Mouse (Mus musculus) kidney, postnatal 14 days (tissue): ENCODE data around the gene Xiap.
"Not testable (repeated sequence)": the region's sequence is repeated elsewhere in the genome, so short reads cannot be mapped to it uniquely, and the experiment has no call there.

ENCODE experiments used
- DNase-seq: peaks from one replicate; pipeline ENCODE4 v3.0.0; 2022; ENCODE audit warnings: mixed read lengths

The Xiap gene

DNA sequence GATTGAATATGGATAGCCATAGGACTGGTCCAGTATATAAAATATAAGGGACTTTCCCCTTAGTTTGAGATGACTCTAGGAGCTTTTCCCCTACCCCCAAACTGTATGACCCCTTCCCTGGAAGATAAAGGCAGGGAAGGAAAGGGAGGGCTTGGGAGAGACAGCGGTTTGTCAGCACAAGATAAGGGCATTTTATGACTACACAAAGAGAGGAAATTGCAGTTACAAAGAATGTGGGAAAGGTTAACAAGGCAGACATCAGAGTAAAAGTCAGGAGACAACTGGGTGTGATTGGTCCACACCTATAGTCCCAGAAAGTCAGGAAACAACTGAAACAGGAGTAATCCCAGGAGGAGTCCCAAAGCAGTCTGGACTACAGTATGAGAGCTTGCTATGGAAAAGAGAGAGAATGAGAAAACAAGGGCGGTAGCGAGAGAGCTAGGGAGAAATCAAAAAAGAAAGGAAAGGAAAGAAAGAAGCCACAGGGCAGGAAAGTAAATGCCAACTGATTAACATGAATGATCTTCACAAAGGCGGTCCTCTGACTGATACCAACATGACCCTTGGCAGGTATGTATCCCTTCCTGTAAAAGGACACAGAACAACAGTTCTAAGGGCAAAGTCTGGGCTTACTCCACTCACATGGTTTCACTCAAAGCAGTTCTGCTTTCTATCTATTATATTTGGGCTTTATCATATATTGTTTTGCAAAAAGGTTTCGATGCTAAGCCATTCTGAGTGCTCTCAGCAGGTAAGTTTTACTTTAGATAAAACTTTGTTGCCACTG, at the start of gene Xiap:
TSS of gene Xiap (plus strand) at position 398 of the 787 bp plus-strand sequence.
- DNase-seq = no peak

DNA sequence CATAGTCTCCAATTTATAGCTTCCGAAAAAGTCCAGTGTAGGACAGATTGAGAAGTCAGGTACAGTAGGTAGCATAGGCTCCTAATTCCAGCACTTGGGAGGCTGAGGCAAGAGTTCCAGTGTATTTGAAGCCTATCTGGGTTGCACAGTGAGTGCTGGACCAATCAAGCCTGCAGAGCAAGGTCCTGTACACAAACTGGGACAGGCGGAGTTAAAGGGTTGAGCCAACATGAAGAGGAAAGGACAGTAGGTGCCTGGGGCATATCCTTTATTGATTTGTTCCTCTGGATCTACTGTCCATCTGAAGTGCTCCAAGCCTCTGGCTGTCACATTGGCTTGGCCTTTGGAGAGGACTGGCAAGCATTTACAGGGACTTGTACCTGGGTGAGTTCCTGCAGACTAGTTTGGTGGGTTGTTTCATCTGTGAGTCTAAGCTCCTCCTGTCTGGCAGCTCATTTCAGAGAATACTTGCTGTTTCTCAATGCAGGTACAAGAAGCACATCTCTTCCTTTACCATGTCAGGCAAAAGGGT, 46.7 kb upstream of the Xiap start:
- DNase-seq = no peak

DNA sequence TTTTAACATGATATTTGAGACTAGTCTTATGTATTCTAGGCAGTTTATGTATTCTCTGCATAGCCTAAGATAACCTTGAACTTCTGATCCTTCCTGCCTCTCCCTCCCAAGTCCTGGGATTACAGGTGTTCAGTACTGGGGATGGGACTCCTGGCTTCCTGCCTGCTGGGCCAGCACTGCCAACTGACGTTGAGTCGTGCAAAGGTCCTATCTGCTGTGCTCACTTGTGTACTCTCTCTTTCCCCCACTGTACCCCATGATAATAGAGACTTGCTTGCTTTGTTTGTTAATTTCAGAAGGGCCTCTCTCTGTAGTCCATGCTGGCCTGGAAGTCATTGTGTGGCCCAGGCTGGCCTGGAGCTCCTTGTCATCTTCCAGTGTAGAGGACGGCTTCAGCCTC, 45.7 kb upstream of the Xiap start:
- no peak for DNase-seq

DNA sequence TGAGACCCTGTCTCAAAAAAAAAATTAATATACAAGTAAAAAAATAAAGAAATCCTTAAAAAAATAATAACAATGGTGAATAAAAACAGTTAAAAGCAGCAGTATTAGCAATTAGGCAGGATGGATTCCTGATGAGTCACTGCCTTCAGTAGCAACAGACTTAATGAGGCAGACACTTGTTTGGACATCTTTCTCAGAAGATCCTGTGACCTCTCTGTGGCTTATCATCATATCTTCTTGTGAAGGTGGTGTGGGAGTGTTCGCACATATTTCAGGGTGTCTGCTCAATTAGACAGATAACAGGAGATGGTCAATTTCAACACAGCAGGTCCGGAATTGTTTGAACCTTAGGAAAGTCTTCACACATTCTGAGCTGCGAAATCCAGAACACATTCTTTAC, 45.0 kb upstream of the Xiap start:
- DNase-seq = no peak

DNA sequence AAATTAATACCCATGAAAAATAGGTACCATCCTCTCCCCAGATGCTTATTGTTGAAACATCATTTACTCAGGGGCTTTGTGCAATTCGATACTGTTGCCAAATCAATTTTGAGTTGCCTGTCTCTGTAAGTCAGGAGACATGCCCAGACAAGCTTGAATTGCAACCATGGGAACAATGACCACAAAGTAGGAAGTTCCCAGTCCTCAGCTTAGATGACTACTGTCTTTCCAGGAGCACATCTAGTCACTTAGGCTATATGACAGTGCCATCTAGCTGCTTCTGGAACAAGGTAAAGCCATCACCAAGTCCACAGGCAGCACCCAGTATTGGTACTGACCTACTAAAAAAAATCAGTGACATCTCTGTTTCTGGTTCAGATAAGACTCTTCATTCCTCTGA, 41.4 kb upstream of the Xiap start:
- DNase-seq = no peak

DNA sequence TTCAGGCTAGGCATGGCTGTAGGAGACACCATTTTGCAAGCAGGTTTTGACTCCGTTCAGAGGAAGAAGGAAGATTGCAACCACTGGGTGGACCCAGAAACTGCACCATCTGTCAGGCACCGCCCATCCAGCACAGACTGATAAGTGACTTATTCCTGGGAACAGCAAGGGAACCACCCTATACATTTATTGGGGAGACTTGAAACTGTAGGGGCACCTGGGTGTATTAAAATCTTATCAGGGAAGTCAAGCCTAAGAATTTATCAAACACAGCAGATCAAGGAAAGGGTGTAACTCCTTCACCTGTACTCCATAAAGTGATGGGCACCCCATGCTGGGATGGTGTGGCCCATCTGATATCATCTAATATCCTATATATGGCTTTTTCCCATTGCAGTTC, 40.0 kb upstream of the Xiap start:
- no peak for DNase-seq

DNA sequence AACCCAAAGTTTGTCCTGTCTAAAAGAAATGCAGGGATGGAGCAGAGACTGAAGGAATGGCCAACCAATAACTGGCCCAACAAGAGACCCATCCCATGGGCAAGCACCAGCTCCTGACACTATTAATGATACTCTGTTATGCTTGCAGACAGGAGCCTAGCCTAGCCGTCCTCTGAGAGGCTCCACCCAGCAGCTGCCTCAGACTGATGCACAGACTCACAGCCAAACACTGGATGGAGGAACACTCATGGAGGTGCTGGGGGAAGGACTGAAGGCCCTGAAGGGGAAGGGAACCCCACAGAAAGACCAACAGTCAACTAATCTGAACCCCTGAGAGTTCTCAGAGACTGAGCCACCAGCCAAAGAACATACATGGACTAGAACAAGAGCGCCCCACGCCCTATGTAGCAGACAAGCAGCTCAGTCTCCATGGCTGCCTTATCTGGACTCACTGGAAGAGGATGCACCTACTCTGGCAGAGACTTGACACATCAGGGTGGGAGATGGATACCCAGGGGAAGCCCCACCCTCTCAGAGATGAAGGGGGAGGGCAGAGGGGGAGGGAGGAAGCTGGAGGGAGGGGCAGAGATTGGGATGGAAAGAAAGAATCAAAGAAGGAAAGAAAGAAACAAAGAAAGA, 33.6 kb upstream of the Xiap start:
- DNase-seq = not testable (repeated sequence)

DNA sequence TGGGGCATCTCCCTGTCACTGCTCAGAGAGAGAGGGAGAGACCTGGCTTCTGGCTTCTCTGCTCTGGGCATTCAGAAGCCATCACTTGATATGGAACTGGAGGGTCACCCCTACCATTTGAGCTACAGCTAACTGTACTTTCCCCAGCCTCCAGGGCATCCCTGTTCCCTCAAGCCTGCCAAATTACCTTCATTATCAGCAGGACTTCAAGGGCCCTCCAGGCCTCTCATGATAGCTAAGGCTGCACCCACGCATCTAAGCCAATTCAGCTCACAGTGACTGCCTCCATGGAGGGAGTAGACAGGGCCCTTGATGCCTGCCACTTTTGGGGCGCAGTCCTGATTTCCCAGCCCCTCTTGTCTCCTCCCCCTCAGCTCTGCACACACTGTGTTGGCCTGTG, 32.5 kb upstream of the Xiap start:
- DNase-seq = not testable (repeated sequence)

DNA sequence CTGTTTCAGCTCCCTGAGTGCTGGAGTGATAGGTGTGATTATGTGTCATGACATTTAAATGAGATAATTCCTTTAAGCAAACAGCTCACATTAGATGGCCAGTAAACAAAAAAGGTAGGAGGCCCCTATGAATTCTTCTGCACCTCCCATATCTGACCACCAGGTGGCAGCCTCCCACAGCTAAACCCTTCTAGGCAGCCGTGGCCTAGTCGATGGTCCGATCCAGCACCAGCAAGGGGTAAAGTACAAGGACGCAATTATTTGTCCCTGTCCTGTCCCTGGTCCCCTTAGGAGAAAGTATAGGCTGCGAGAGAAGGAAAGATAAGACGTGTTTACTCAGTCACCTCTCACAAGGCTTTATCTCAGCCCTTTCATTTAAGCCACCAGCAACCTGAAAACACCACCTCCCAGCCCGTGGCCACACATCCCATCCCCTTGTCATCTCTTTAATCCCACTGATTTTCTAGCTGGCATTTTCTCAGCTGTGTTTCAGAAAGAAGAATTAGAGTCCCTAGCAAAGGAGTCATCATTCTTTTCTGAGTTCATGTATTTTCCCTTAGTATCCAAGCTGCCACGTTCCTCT, 26.3 kb upstream of the Xiap start:
- peak; percentile 78 for DNase-seq

DNA sequence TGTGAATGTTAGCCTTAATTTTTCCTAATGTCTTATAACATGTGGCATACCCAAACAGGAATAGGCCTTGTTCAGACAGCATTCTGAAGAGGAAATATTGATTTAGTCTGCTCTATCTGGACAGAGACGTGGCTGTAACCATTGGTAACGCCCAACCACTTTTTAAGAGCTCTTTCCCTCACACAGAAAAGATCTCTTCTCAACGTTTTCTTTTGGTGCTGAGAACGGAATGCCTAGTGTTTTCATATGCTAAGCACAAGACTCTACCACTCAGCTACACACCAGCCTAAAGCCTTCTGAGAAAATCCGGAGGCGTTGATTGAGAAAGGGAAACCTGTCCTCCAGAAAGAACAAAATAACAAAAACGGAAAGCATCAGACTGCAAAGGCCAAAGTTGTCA, 25.6 kb upstream of the Xiap start:
- no peak for DNase-seq

DNA sequence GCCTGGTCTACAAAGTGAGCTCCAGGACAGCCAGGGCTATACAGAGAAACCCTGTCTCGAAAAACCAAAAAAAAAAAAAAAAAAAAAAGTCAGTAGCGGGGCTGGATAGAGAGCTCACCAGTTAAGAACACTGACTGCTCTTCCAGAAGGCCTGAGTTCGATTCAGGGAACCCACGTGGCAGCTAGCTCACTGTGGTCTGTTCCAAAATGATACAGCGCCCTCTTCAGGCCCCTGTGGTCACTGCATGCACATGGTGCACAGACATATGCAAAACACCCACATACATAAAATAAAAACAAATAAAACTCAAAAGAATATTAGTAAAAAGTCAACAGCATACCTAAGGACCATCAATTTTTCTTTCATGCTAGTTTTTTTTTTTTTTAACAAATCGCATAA, 20.0 kb upstream of the Xiap start:
- no peak for DNase-seq

DNA sequence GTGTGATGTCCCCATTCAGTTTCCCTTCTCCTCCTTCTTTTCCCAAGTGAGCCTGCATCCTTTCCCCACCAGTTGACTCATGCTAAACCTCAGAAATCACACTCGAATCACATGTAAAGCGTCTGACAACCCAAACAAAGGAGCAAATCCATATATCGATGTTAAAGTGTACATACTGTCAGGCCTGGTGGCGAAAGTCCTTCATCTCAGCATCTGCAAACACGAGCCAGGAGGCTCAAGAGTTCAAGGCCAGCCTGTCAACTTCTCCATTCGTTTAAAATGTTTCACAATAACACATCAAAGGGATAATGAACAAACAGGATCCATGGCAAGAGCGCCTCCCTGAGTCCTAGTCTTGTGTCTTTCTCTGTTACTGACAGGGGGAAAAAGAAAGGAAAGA, 14.5 kb upstream of the Xiap start:
- no peak for DNase-seq

DNA sequence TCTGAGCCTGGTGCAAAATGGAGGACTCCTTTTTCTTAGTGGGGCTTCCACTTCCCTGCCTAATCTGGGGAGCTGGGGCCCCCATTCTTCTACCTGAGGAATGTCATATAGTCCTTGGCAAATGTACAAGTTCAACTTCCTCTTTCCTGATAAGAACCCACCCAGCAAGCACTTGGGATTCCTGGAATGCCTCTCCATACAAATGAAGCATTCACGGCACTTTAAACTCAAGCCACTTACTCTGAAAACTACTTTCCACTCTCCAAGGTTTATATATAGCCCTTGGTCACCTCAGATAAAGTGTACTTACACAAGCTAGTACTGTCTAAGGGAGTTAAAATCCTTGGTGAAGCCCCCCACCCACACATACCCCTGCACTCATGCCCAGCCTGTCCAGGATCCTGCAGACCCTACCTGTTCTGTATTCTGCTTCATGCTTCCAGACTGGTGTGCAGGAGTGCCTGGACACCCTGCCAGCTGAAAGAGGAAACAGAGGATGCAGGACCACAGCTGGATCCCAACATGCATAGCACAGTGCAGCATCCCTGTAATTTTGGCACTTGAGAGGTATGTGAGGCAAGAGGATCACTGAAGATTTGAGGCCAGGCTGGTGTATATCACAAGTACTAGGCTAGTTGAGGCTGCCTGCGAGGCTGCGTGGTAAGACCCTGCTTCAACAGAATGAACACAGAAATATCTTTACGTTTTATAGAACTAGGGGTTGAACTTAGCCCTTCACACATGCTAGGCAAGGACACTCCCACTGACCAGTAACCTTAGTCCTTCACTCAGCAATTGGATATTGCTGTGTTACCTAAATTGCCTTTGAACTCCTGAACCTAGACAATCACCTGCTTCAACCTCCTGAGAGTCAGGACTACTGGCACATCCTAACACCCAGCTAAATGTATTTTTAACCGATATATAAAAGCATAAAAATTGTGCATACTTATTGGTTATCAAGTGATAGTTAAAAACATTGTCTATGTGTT, 8.5 kb upstream of the Xiap start:
- DNase-seq = no peak

DNA sequence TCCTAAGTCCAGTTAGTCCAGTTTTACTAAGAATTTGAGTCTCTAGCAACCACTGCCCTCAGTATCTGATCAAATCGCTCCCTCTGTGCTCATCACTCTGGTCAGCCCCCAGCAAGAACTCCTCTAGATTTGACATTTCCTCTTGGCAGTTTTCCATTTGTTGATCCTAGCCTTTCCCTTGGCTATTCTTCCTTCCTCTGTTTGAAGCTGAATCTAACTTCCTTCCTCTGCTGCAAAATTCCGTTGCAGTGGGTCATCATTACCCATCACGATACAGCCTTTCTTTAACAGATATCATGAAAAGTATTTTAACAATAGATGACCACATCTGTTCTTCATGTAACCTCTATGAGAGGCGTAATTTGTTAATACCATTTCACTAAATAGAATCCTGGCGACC, 2.5 kb upstream of the Xiap start:
- DNase-seq = peak; percentile 23

DNA sequence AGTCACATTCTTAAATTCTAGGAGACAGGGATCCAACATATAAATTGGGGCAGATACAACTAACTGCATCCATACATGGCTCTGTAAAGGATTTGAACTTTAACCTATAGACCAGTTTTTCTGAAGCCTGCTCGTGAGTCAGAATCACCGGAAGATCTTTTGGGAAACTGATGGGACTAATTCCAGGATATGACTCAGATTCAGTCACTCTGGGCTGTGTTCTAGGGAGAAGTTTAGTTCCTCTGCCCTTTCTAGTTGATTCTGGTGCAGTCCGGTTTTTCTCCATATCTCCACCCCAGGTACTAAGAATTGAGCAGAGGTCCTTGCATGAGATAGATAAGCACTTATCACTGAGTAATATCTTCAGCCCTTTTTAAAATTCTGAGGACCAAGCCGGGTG, 1.6 kb upstream of the Xiap start:
- no peak for DNase-seq

DNA sequence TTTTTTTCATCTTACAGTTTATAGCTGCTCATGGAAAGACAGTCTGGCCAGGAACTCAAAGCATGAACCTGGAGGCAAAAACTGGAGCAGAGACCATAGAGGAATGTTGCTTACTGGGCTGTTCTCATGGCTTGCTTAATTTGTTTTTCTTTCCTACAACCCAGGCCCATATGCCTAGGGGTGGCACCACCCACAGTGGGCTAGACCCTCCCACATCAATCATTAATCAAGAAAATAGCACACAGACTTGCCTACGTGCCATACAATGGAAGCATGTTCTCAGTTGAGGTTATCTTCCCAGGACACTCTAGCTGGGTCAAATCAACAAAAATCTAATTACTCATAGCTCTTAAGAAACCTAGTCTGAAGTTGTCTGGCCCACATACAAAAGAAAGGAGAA, 4.1 kb downstream of the Xiap start:
- DNase-seq = no peak

DNA sequence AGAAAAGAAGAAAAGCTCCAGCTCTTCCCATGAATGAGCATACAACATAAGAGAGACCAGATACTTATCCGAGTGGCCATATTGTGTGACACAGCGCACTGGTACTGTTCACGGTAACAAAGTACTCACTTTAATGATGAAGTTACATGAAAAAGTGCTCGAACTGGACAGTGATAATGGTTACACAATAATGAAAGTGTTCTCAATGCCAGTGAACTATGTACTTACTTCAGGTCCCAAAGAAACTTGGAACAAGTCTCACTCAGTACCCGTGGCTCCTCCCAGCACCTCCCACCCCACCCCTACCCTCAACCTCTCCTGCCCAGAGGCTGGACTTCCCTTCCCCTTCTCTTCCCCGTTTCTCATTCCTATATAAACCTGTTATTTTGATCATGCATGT, 5.6 kb downstream of the Xiap start:
- DNase-seq = no peak

DNA sequence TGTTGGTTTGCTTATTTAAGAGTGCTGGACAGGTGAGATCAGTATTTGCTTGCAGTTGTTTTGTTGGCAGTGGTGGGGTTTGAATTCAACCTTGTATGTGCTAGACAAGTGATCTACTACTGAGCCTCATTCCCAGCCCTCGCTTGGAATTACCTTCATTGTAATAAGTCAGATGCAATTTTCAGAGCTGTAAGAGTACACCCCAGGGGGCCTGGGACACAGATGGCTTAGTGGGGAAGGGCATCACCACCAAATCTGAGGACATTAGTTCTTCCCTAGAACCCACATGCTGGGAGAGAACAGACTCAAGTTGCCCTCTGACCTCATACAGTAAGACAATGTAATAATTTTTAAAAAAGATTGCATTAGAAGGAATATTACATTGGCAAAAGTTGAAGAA, 7.3 kb downstream of the Xiap start:
- no peak for DNase-seq

DNA sequence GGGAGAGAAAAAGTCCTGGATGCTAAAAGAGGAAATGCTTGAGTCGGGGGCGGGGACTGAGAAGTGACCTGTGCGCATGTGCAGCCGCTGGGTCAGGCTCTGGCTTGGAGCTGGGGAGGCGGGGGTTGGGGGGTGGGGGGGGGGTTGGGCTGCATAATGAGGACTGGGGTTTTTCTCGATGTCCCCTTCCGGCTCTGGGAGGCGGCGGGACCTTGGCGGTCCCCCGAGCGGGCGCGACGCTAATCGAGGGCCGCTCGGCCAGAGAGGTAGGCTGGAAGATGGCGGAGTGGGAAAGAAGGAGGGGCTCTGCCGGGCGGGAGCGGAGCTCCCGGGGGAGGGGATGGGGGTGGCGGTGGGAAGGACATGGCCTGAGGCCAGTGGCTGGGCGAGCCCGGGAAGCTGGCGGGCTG, 8.3 kb downstream of the Xiap start:
- peak; percentile 85 for DNase-seq

DNA sequence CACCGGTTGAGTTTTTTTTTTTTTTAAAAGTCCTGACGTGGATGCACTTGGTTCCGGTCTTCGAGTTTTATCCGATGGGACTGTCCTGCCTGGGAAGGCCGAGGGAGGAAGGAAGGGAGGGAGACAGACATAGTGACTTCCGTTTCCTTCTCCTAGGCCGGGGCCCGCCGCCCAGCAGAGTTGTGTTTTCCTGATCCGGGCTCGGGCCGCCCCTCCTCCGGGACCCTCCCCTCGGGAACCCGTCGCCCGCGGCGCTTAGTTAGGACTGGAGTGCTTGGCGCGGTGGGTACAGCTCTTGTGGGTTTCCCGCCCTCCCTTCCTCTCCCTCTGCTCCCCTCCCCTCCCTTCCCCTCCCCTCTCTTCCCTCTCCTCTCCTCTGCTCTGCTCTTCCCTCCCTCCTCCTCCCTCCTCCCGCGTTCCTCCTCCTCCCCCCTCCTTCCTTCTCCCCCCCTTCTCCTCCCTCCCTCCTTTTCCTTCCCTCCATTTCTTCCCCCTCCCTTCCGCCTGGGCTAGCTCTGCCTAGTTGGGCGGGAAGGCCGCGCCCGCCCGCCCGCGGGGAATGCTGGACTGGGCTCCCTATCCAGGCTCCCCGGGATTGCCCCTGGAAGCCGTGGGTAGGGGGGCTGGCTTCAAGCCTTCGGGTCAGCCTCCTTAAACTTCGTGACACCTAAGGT, 8.9 kb downstream of the Xiap start:
- DNase-seq = peak; percentile 89

DNA sequence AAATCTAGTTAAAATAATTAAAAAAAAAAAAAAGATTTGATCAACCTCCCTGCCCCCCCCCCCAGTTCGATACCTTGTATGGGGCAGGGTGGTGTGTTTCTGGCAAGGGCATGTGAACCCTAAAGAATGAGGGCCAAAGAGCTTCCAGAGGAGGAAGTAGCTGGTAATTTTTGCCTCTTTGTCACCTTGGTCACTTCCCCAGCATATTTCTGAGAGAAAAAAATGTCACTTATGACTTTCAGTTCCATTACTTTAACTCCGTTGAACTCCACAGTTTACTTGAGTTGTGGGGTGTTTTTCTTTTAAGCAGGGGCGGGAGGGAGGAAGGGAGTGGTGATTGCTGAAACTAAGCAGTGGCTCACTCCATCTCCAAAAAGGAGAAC, 9.4 kb downstream of the Xiap start:
- no peak for DNase-seq

DNA sequence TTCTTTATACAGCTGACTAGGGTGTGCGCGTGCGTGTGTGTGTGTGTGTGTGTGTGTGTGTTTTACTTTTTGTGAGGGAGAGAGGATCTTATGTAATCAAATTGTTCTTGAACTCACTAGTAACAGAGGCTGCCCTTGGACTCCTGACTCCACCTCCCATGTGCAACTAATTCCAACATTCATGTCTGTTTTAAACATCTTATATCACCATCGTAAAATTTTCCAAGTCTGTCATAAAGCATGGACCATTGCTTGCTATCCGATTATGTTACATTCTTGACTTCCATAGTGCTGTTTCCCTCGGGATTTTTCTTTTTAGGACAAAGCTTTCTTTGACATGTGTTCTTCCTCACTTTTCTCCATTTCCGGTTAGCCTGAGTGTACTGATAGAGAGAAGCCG, 28.3 kb downstream of the Xiap start:
- no peak for DNase-seq
